Mouse (Mus musculus) kidney, adult 2 months (tissue): ENCODE results near the gene Spx.

Source experiments
- CTCF ChIP-seq: fragments of 200-500 bp; conservative IDR thresholded peaks from 2 replicates; pipeline ENCODE4 v1.5.1; 2011; ENCODE audit warnings: low read depth, mild to moderate bottlenecking, control low read depth, low read length, moderate library complexity, mixed read lengths; ENCODE audit not compliant: insufficient read depth, insufficient read length
- POLR2A ChIP-seq: fragments of 200-500 bp; IDR thresholded peaks from one replicate; pipeline ENCODE4 v1.6.1; 2011; ENCODE audit warnings: low read depth, low read length, control low read depth

DNA sequence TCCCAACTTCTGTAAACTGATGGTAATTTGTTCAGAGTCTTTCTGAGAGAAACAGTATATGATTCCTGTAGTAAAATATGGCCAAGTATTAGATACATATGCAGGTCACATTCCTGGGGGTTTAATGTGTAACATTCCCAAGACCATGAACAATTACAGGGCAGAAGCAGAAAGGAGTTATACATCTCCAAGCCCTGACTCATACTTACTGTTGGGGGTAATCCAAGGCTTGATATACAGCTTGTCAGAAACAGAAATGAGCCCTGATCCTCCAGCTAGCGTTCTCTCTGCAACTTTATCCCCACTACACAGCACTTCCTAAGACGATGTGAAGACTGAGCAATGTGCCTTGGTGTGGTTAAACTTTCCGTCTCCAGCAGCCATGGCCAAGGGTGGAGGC, 45.7 kb upstream of the Spx start:
- TF ChIP-seq CTCF (no peak), POLR2A (no peak)
